Mouse (Mus musculus) cerebellum, adult 8-10 months (tissue): ENCODE measurements at regions not wholly inside any gene's neighbourhood (a gene's known extent, or its start where the extent isn't known, plus 50 kb on each side); places are given as distances from the start of the nearest gene placed in this dataset.

Source experiments
- DNase-seq: peaks from one replicate; pipeline ENCODE4 v3.0.0; 2022

DNA sequence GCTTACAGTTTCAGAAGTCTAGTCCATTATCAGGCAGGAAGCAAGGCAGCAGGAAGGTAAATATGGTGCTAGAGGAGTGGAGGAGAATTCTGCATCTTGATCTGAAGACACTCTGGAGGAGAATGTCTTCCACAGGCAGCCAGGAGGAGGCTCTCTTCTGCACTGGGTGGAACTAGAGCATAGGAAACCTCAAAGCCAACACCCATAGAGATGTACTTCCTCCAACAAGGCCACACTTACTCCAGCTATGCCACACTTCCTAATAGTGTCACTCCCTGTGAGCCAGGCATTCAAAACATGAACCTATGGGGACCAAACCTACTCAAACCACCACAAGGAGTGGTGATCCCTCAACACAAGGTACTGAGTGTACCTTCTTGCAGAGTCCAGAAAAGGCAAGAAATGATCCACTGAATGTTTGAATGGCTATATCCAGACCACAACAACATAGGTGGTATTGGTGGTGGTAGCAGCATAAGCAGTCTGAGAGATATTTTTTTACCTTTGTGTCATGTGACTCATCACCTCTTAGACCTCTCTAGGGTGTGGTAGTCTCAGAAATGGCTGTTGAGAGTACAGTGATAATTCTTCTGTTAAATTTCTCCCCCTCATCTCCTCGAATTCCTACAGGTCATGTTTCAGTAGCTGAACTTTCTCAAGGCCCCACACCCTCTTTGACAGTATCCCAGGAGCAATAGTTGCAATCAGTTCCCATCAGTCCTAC is 152.3 kb upstream of the Mbnl1 start:
- no peak for DNase-seq

GRCm38 (mm10) chr3:60323514-60323913 is 149.1 kb upstream of the Mbnl1 start:
- DNase-seq, result no peak

GRCm38 (mm10) chr3:60324416-60324815 is 148.2 kb upstream of the Mbnl1 start:
- DNase-seq, result no peak

DNA sequence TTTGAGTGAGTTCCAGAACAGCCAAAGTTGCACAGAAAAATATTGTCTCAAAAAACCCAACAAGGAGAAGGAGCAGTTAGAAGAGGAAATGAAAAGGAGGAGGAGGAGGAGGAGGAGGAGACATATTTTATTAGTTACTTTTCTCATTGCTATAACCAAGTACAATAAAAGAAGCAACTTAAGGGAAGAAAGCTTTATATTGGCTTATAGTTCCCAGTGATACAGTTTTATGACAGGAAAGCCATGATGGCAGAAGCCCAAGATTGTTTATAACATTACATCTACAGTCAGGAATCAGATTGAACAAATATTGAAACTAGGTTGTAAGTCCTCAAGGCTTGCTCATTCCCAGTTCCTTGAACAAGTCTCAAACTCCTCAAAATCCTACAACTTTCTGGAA is 147.7 kb upstream of the Mbnl1 start:
- DNase-seq, result no peak

GRCm38 (mm10) chr3:60332460-60332859 is 140.2 kb upstream of the Mbnl1 start:
- no peak for DNase-seq

DNA sequence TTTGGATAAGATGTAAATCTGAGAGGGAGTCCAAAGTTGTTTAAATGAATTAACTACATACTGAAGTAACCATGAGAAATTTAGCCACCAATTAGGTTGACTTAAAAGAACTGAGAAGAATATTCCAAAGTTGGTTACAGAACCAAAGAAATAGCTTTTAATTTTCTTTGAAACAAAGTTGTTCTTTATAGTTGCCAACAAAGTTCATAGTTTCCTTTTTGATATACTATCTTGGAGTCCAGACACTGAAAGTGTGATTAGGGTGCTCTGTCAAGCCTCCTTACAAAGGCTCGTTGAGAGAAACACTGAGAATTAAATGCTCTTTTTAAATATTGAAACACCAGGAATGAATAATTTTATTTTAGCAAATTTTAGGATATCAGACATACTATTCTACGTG is 139.0 kb upstream of the Mbnl1 start:
- DNase-seq, result no peak

DNA sequence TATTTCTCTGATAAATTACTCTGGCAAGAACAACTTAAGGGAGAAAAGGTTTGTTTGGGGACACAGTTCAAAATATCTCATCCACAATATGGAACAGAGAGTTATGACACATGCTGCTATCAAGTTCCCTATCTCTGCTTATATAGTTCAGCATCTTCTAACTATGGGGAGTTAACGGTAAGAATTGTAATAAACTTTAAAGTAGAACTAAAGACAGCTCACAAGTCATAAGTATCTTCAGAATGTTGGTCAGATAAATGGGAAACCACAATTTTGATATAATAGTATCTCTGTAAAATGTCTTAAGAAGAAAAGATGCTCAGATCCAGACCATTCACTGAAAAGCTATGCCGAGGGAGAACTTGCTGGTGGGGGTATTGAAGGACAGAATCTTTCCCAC is 138.5 kb upstream of the Mbnl1 start:
- no peak for DNase-seq

- no peak for DNase-seq
Measured at GRCm38 (mm10) chr3:60346390-60346789, 126.2 kb upstream of the Mbnl1 start.

DNA sequence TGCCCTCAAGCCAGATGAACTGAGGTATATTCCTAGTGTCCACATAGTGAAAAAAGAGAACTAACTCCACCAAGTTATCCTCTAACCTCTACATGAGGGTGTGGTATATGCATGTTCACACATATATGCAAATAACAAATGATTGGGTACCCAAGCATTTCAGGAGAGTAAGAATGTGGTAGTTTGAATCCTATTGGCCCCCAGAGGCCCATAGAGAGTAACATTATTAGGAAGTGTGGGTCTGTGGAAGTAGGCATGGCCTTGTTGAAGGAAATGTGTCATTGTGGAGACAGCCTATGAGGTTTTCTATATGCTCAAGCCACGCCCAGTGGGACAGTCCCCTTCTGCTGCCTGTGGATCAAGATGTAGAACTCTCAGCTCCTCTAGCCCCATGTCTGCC is 125.6 kb upstream of the Mbnl1 start:
- DNase-seq, result no peak

- DNase-seq, result no peak
Measured at GRCm38 (mm10) chr3:60371176-60371965, 101.3 kb upstream of the Mbnl1 start.

- no peak for DNase-seq
Measured at GRCm38 (mm10) chr3:60373662-60374061, 99.0 kb upstream of the Mbnl1 start.

GRCm38 (mm10) chr3:60388593-60388992 is 84.0 kb upstream of the Mbnl1 start:
- DNase-seq, result no peak

DNA sequence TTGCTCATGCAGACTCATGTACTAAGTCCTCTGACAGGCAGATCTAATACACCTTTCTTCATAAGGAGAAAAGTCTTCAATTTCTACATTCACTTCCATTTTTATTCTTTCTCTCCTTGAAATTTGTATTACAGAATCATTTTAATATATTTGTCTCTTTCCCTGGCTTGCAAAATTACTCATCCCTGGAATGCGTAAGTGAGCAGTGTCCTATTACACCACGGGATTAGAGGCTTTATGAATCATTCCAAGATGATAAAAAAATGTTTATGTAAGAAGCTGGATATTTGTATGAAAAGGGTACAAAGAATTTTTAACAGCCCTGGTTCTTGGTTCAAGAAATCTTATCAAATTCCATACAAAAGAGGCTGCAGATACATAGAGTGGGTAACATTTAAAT is 83.6 kb upstream of the Mbnl1 start:
- no peak for DNase-seq

DNA sequence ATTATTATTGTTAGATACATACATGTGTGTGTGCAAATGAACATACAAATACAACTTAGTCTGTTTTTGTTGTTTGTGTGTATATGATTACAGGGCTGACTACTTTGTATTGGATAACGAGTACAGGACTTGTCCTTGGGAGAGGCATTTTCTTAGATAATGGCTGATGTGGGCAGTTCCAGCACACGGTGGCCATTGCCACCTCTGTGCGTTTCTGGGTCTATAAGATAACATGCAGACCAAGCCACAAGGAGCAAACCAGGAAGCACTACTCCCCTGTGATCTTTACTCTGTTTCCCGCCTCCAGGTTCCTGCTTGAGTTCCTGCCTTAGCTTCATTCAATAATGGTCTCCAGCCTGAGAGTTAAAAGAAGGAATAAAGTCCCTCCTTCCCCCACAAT is 77.3 kb upstream of the Mbnl1 start:
- no peak for DNase-seq

DNA sequence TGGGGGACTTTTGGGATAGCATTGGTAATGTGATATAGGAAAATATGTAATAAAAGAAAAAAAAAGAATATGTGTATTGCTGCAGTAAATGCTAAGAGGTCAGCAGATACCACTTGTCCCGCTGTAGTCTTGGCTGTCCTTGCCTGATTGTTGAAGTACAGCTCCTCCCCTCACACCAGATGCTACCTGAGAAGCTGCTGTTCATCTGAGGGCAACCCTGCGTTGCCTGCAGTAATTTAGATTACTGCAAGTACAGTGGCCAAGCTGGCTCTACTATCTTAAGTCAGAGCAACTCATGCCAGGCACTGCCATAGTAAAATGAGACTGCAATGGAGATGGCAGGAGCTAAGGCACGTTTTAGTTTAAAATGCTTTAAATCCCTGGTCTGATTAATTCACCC is 75.7 kb upstream of the Mbnl1 start:
- no peak for DNase-seq

DNA sequence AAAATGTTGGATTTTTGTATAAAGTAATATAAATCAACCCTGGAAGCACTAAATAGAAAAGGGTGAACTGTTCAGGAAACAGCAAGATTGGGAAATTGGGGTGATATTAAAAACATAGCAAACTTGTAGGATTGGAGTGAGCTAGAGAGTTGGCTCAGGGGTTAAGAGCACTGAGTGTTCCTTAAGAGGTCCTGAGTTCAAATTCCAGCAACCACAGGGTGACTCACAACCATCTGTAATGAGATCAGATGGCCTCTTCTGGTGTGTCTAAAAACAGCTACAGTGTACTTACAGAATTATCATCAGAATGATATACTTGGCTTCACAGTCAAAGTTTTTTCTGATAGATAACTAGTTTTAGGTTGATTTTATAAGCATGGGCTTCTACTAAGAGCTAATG is 73.8 kb upstream of the Mbnl1 start:
- no peak for DNase-seq

DNA sequence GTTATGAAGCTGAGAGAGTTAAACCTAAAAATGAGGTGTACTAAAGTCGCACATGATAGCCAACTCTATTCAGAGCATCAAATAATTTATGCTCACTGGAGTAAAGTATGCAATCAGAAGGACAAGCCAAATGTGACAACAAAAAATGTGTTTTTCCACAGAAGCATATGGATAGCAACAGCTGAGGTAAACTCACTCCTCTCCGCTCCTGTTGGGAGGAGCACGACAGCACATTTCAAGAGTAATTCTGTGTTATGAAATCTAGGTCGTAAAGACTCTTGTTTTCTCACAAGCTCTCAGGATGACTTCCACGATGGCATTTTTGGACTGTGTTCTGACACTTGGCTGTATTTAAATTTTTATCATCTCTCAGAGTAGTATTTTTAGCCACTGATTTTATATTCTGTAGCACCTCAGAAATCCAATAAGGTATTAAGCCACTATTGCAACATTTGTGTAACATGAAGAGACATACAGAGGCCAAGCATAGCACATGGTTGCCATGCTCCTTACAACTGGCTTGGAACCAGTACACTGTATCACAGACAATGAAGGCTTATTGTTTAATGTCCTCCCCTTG is 70.3 kb upstream of the Mbnl1 start:
- no peak for DNase-seq

DNA sequence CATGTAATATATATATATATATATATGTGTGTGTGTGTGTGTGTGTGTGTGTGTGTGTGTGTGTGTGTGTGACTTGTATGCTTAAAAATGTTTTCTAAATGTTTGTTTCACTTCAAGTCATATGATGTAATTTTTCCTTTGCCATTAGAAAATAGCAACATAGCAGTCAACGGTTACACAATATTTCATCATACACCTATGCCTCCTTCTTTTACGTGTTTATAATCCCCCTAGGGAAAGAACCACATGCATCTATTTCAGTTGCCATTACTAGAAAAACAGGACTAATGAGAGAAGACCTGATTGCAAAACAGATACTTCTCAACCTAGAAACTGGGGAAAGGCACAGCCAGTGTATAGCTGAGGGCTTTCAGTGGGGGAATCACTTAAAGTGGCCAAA is 65.2 kb upstream of the Mbnl1 start:
- DNase-seq, result no peak

GRCm38 (mm10) chr3:60407906-60408305 is 64.7 kb upstream of the Mbnl1 start:
- no peak for DNase-seq

GRCm38 (mm10) chr3:60408553-60409282 is 63.9 kb upstream of the Mbnl1 start:
- peak; percentile 30 for DNase-seq

DNA sequence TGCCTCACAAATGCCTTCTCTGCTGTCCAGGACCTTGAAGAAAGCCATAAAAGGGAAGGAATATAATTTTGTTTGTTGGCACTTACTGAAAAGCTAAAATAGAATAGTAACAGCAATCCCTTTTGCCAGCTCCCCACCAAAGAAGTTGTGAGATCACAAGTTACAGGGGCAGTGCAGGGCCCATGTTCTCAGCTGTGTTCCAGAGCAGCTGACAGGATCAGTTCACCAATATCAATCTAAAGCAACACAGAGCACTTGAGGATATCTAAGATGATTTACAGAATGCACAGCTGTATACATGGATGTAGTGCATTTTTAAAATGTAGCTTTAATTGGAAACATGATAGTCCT is 63.4 kb upstream of the Mbnl1 start:
- DNase-seq, result peak; percentile 3

GRCm38 (mm10) chr3:60411746-60412145 is 60.9 kb upstream of the Mbnl1 start:
- DNase-seq, result no peak

DNA sequence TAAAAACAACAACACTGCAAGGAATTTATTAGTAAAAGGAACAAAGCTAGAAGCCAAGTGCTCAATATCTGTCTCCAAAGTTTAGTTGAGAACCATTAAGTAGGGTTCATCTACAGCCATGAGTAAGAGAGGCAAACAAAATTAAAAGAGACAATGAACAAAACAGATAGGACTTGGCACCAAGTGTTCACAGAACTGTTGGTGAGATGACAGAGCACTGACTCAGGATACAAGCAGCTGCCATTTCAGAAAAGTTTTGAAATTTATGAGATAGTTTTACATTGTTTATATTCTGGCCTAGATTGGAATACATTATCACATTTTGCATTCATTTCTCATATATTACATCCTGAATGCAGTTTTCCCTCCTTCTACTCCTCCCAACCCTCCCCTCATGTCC is 60.4 kb upstream of the Mbnl1 start:
- no peak for DNase-seq

DNA sequence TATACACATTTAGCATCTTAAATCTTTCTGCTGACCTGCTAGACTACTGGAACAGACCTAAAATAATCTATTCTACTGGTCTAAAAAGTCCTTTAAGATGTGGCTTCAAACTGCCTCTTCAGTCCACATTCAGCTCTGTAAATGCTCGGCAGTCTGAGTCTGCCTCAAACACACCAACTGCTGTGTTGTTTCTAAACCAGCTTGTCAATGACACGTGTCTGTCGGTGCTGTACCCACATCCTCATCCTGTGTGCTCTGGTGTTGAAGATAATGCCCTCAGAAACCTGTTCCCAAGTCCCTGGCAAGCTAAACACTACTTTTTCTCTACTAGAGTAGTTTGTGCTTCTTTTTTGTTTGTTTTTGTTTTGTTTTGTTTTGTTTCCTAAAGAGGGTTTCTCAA is 58.9 kb upstream of the Mbnl1 start:
- DNase-seq, result no peak
